Mouse (Mus musculus): Measurements from ENCODE around the gene Ift172. TPM values are rescaled to one million over a fixed set of nuclear protein-coding genes. Genes with fewer than 3 reads are reported as not detected.

Ift172 gene
- polyA plus RNA-seq, 1 experiment = 10.7 TPM

- Histone ChIP-seq H3K4me3 (ENCODE audit: insufficient read depth, poor library complexity, severe bottlenecking) (no peak overlapping the region), H3K27me3 (ENCODE audit: control insufficient read depth, insufficient read depth, insufficient read length) (no peaks in the 10 kb centered on the region), H3K79me2 (ENCODE audit: control insufficient read depth, insufficient read depth) (no peaks in the 10 kb centered on the region), H3ac (ENCODE audit: control insufficient read depth, insufficient read length, low read depth) (no peak overlapping the region), H3K36me3 (ENCODE audit: control insufficient read depth, insufficient read depth) (peaks cover 36% of the 10 kb centered on the region), H3K79me3 (ENCODE audit: low read depth) (no peaks in the 10 kb centered on the region)
- no peak for TF ChIP-seq CEBPB (IDR thresholded peaks at IDR 0.05; ENCODE audit: low read depth)
- no peak for TF ChIP-seq FOSL1 (IDR thresholded peaks at IDR 0.05; ENCODE audit: insufficient read depth, low read length, poor library complexity, severe bottlenecking)
- no peak for TF ChIP-seq MYOG (IDR thresholded peaks at IDR 0.05; ENCODE audit: control insufficient read depth, extremely low read depth, insufficient read length)
- TF ChIP-seq MYOD1 (IDR thresholded peaks at IDR 0.05; ENCODE audit: control insufficient read depth, insufficient read length, low read depth) = no peak
- no peak for TF ChIP-seq CTCF (IDR thresholded peaks at IDR 0.05; ENCODE audit: control insufficient read depth, insufficient read depth, insufficient read length)
- TF ChIP-seq MAX (IDR thresholded peaks at IDR 0.05) = no peak
- no peak for TF ChIP-seq USF1 (IDR thresholded peaks at IDR 0.05; ENCODE audit: low read depth)
Observed at GRCm38 (mm10) chr5:31253806-31254205, 37.1 kb downstream of the Ift172 start.

- H3K4me3 ChIP-seq (ENCODE audit: insufficient read depth, poor library complexity, severe bottlenecking) = no peak overlapping the region
- peaks cover 44% of the 10 kb centered on the region for H3K36me3 ChIP-seq (ENCODE audit: control insufficient read depth, insufficient read depth)
- no peak for TF ChIP-seq CTCF (IDR thresholded peaks at IDR 0.05; ENCODE audit: control insufficient read depth, insufficient read depth, insufficient read length)
- no peak for TF ChIP-seq FOSL1 (IDR thresholded peaks at IDR 0.05; ENCODE audit: insufficient read depth, low read length, poor library complexity, severe bottlenecking)
- no peak for TF ChIP-seq CEBPB (IDR thresholded peaks at IDR 0.05; ENCODE audit: low read depth)
- no peak for TF ChIP-seq USF1 (IDR thresholded peaks at IDR 0.05; ENCODE audit: low read depth)
- no peak for TF ChIP-seq MAX (IDR thresholded peaks at IDR 0.05)
- no peak for TF ChIP-seq MYOG (IDR thresholded peaks at IDR 0.05; ENCODE audit: control insufficient read depth, extremely low read depth, insufficient read length)
- no peak for TF ChIP-seq MYOD1 (IDR thresholded peaks at IDR 0.05; ENCODE audit: control insufficient read depth, insufficient read length, low read depth)
Observed at GRCm38 (mm10) chr5:31252795-31253545, 37.9 kb downstream of the Ift172 start.

GRCm38 (mm10) chr5:31252151-31252550 is 38.8 kb downstream of the Ift172 start:
- TF ChIP-seq MAX (IDR thresholded peaks at IDR 0.05) (no peak), CEBPB (IDR thresholded peaks at IDR 0.05; ENCODE audit: low read depth) (no peak), MYOD1 (IDR thresholded peaks at IDR 0.05; ENCODE audit: control insufficient read depth, insufficient read length, low read depth) (no peak), MYOG (IDR thresholded peaks at IDR 0.05; ENCODE audit: control insufficient read depth, extremely low read depth, insufficient read length) (no peak), CTCF (IDR thresholded peaks at IDR 0.05; ENCODE audit: control insufficient read depth, insufficient read depth, insufficient read length) (no peak), USF1 (IDR thresholded peaks at IDR 0.05; ENCODE audit: low read depth) (no peak), FOSL1 (IDR thresholded peaks at IDR 0.05; ENCODE audit: insufficient read depth, low read length, poor library complexity, severe bottlenecking) (no peak)
- H3ac ChIP-seq (ENCODE audit: control insufficient read depth, insufficient read length, low read depth) = no peak overlapping the region
- no peaks in the 10 kb centered on the region for H3K27me3 ChIP-seq (ENCODE audit: control insufficient read depth, insufficient read depth, insufficient read length)
- H3K4me3 ChIP-seq (ENCODE audit: insufficient read depth, poor library complexity, severe bottlenecking) = no peak overlapping the region
- peaks cover 51% of the 10 kb centered on the region for H3K36me3 ChIP-seq (ENCODE audit: control insufficient read depth, insufficient read depth)
- no peaks in the 10 kb centered on the region for H3K79me3 ChIP-seq (ENCODE audit: low read depth)
- H3K79me2 ChIP-seq (ENCODE audit: control insufficient read depth, insufficient read depth) = no peaks in the 10 kb centered on the region

More at GRCm38 (mm10) chr5:31252795-31253545, 37.9 kb downstream of the Ift172 start:
- Histone ChIP-seq H3K79me3 (ENCODE audit: low read depth) (no peaks in the 10 kb centered on the region), H3K27me3 (ENCODE audit: control insufficient read depth, insufficient read depth, insufficient read length) (no peaks in the 10 kb centered on the region), H3K79me2 (ENCODE audit: control insufficient read depth, insufficient read depth) (no peaks in the 10 kb centered on the region), H3ac (ENCODE audit: control insufficient read depth, insufficient read length, low read depth) (no peak overlapping the region)

GRCm38 (mm10) chr5:31251541-31252101 is 39.3 kb downstream of the Ift172 start, which contains the start of gene Krtcap3:
TSS of gene Krtcap3 (plus strand) at chr5:31251691.
- H3K79me3 ChIP-seq (ENCODE audit: low read depth) = no peaks in the 10 kb centered on the region
- no peaks in the 10 kb centered on the region for H3K79me2 ChIP-seq (ENCODE audit: control insufficient read depth, insufficient read depth)
- no peak for TF ChIP-seq MYOG (IDR thresholded peaks at IDR 0.05; ENCODE audit: control insufficient read depth, extremely low read depth, insufficient read length)
- TF ChIP-seq FOSL1 (IDR thresholded peaks at IDR 0.05; ENCODE audit: insufficient read depth, low read length, poor library complexity, severe bottlenecking) = no peak
- no peak for TF ChIP-seq CEBPB (IDR thresholded peaks at IDR 0.05; ENCODE audit: low read depth)
- no peak for TF ChIP-seq CTCF (IDR thresholded peaks at IDR 0.05; ENCODE audit: control insufficient read depth, insufficient read depth, insufficient read length)
- no peak for TF ChIP-seq USF1 (IDR thresholded peaks at IDR 0.05; ENCODE audit: low read depth)
- no peak for TF ChIP-seq MAX (IDR thresholded peaks at IDR 0.05)
- TF ChIP-seq MYOD1 (IDR thresholded peaks at IDR 0.05; ENCODE audit: control insufficient read depth, insufficient read length, low read depth) = no peak
- no peaks in the 10 kb centered on the region for H3K27me3 ChIP-seq (ENCODE audit: control insufficient read depth, insufficient read depth, insufficient read length)
- no peak within 1 kb of the TSS for H3K4me3 ChIP-seq (ENCODE audit: insufficient read depth, poor library complexity, severe bottlenecking)
- H3ac ChIP-seq (ENCODE audit: control insufficient read depth, insufficient read length, low read depth) = no peak within 1 kb of the TSS
- peaks cover 55% of the 10 kb centered on the region for H3K36me3 ChIP-seq (ENCODE audit: control insufficient read depth, insufficient read depth)

GRCm38 (mm10) chr5:31250716-31251115 is 40.2 kb downstream of the Ift172 start:
- Histone ChIP-seq H3K4me3 (ENCODE audit: insufficient read depth, poor library complexity, severe bottlenecking) (no peak overlapping the region), H3K79me3 (ENCODE audit: low read depth) (no peaks in the 10 kb centered on the region), H3K27me3 (ENCODE audit: control insufficient read depth, insufficient read depth, insufficient read length) (no peaks in the 10 kb centered on the region), H3K79me2 (ENCODE audit: control insufficient read depth, insufficient read depth) (no peaks in the 10 kb centered on the region), H3K36me3 (ENCODE audit: control insufficient read depth, insufficient read depth) (peaks cover 64% of the 10 kb centered on the region), H3ac (ENCODE audit: control insufficient read depth, insufficient read length, low read depth) (no peak overlapping the region)
- no peak for TF ChIP-seq MAX (IDR thresholded peaks at IDR 0.05)
- TF ChIP-seq CEBPB (IDR thresholded peaks at IDR 0.05; ENCODE audit: low read depth) = no peak
- TF ChIP-seq MYOG (IDR thresholded peaks at IDR 0.05; ENCODE audit: control insufficient read depth, extremely low read depth, insufficient read length) = no peak
- TF ChIP-seq MYOD1 (IDR thresholded peaks at IDR 0.05; ENCODE audit: control insufficient read depth, insufficient read length, low read depth) = no peak
- TF ChIP-seq USF1 (IDR thresholded peaks at IDR 0.05; ENCODE audit: low read depth) = no peak
- TF ChIP-seq CTCF (IDR thresholded peaks at IDR 0.05; ENCODE audit: control insufficient read depth, insufficient read depth, insufficient read length) = no peak
- no peak for TF ChIP-seq FOSL1 (IDR thresholded peaks at IDR 0.05; ENCODE audit: insufficient read depth, low read length, poor library complexity, severe bottlenecking)
